Mouse (Mus musculus) CH12.LX (cell line): ENCODE measurements at regions not wholly inside any gene's neighbourhood (a gene's known extent, or its start where the extent isn't known, plus 50 kb on each side); places are given as distances from the start of the nearest gene placed in this dataset.

Experiments used
- CHD2 ChIP-seq: IDR thresholded peaks from 2 replicates; pipeline ENCODE4 v1.6.1; 2011; ENCODE audit warnings: low read length, improper control_type of control experiment
- CTCF ChIP-seq, 2 experiments: IDR thresholded peaks in 1 of 2; conservative IDR thresholded peaks in 1 of 2; 2 replicates each; pipeline ENCODE4 v1.5.1; 2011 to 2012; ENCODE audit warnings: low read depth in 2 of 2, low read length in 2 of 2, improper control_type of control experiment in 1 of 2, inconsistent platforms in 1 of 2, mild to moderate bottlenecking in 1 of 2, moderate library complexity in 1 of 2

DNA sequence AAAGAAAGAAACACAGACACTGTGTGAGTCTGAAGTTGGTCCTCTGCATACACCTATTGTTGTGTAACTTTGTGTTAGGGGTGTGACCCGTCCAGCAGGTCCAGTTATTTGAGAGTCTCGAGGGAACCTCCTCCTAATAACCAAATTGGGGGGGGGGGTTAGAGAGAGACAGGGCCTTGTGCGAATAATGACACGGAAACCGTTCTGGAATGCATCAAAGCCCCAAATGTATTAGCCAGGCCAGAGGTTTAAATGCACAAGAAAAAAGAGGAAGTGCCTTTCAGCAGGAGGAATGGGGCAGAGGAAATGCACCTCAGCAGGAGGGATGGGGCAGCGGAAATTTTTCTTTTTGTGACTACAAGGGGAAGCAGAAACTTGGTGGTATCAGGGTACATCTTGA, 228.9 kb upstream of the Amd2 start:
- TF ChIP-seq CTCF (conservative IDR thresholded peaks at IDR 0.05 in 1 of 2, IDR thresholded peaks at IDR 0.05 in 1 of 2; ENCODE audit: low read depth in 2 of 2, low read length in 2 of 2) (no peak), CHD2 (no peak)
